Mouse (Mus musculus) c-Kit-negative CD71-positive TER-119-positive erythroid progenitor cells, embryonic 14.5 days (primary cell): ENCODE data around the gene Ppp1ca.

Source experiments
- DNase-seq: peaks from one replicate; pipeline ENCODE4 v3.0.0-alpha.2; 2013; ENCODE audit warnings: low read depth, low spot score

Ppp1ca gene

DNA sequence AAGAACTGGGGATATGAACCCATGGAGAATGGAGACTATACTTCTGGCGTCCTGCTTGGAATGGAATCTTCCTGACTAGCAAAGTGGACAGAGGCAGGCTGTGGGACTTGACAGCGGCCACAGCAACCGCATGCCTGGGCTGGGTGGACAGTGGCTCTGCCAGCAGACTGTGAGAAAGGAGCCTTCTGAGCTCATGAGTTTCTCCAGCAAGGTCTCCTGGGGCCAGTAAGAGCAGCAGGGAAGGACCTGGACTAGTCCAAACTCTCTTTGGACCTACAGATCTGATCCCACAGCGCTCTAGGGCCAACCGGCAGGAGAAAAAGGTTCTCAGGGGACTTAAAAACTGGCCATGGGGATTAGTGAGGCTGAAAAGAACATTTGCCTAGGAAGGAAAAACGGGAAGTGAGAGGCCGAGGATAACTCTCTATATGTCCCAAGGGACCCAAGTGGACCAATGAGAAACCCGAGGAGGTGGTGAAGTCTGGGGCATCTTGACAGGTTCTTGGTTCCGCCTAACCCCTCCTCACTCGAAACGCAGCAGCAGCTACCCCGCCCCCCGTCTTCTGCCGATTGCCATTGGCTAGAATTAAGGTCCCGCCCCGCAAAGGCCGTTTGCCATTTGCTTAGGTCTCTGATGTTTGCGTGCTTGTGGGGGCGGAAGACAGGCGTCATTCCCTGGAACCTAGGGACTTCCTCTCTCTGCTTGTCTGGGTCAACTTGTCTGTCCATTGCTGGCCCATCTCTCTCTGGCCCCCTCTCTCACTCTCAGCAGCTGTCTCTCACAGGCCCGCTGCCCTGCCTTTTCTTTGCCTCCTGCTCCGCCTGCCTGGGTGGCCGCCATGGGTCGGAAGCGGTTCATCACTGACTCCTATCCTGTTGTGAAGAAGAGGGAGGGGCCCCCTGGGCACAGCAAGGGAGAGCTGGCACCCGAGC, 39.7 kb downstream of the Ppp1ca start, which contains the start of gene Pold4:
TSS of gene Pold4 (plus strand) at position 647 of the 933 bp plus-strand sequence.
- peak; percentile 72 for DNase-seq

- no peak for DNase-seq
These were observed 40.3 kb downstream of the Ppp1ca start for GRCm38 (mm10) chr19:4232186-4232572.

DNA sequence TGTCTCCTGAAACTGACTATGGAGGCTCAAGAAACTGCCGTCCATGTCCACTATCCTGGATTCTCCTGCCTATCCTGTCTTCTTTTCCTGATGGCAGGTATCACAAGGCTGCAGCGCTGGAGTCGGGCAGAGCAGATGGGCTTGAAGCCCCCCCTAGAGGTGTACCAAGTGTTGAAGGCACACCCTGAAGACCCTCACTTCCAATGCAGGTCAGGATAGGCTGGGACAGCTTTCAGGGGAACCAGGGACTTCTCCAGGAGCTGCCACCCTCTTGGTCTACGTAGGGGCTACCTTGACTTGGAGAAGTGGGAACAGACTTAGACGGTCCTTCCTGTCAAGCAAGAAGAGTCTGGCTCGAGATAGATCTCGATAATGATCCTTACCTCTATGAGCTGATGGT, 40.8 kb downstream of the Ppp1ca start:
- no peak for DNase-seq

DNA sequence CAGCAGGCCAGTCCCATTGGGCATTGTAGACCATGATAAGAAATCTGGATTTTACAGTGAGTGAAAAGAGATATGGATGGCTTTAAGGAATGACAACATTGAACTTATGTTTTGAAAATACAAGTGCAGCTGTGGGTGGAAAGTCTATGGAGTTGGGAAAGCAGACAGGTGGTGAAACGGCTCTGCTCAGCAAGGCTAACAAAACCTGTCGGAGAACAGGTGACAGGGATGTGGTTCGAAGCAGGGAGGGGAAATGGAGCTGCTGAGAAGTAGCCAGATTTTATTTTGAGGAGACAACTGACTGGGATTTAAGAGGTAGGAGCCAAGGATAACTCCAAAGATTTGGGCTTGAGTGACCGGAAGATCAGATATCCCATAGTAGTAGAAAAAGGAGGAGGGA, 42.7 kb downstream of the Ppp1ca start:
- DNase-seq: no peak

GRCm38 (mm10) chr19:4240247-4240668, 48.4 kb downstream of the Ppp1ca start:
- DNase-seq: no peak

DNA sequence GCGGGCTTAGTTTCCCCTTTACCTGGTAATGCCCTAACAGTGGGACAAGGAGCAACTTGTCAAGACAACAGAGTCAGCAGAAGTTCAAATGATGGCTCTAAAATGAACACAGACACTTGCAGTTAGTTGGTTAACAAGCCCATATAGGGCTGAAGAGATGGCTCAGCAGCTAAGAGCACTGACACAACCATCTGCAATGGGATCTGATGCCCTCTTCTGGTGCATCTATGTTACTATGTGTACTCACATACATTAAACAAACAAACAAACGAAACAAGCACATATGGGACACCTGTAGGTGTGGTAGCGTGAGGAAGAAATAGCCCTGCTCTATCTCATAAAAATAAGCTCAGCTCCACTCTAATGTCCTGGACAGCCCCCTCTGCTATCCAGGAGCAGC, 50.6 kb downstream of the Ppp1ca start:
- no peak for DNase-seq

GRCm38 (mm10) chr19:4244775-4245174, 52.9 kb downstream of the Ppp1ca start:
- DNase-seq: no peak
